Mouse (Mus musculus) lung, adult 2 months (tissue): ENCODE data around the gene Tmem234.

ENCODE experiments used
- CTCF ChIP-seq: fragments of 200-500 bp; IDR thresholded peaks from 2 replicates; pipeline ENCODE4 v1.5.1; 2011; ENCODE audit warnings: mild to moderate bottlenecking, low read length, control low read depth; ENCODE audit not compliant: insufficient read depth
- POLR2A ChIP-seq: fragments of 200-500 bp; IDR thresholded peaks from 2 replicates; pipeline ENCODE4 v1.6.1; 2011; ENCODE audit warnings: low read depth, mild to moderate bottlenecking, control low read depth, low read length, borderline replicate concordance; ENCODE audit errors: extremely low read depth

DNA sequence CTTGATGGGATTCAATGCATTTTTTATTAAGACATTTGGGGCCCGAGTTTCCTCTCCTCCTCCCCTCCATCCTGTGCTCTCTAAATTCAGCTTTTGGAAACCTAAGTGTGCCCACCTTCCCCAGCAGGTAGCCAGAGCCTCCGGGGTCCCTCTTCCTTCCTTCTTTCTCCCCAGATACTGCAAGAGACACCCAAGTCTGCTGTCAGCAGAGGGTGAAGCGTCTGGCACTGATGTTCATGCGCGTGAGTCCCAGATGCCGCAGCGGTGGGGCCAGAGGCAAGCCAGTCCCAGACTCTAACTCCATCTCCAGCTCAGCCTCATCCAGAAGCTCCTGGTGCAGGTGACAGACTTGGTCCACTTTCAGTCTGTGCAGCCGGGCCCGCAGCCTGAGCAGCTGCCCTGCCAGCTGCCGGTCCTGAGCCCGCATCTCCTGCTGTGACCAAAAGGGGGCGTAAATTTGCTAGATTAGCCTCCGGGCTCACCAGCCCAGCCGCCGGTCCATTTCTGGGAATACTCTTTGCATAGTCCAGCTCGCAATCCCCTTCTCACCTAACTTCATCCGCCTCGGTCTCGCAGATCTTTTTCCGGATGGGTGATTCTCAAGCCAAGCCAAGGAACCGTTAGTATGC, 23.5 kb upstream of the Tmem234 start:
- TF ChIP-seq CTCF (peak; percentile 59), POLR2A (no peak)
